Mouse (Mus musculus) ES-Bruce4 (cell line): ENCODE results near the gene Gnl3.

Experiments
- CTCF ChIP-seq: IDR thresholded peaks from one replicate; pipeline ENCODE4 v1.8.1; 2011; ENCODE audit warnings: low read depth, low read length
- EP300 ChIP-seq: IDR thresholded peaks from 2 replicates; pipeline ENCODE4 v1.6.1; 2011; ENCODE audit warnings: low read depth, low read length; ENCODE audit not compliant: insufficient read depth

DNA sequence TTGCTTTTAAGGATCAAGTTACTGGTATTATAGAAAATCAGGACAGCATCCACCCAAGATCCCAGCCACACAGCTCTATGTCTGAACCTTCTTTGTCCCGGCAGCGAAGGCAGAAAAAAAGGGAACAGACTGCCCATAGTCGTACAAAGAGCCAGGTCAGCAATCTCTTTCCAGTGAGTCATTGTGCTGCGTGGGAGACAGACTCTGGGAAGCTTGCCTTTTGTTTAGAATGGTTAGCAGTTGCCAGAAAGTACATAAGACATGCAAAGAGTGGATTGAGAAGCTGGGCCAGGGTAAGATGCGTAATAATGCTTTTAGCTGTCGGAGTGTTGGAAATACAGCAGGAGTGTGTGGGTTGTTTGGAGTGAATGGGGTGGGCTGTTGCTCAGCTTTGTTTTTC, 44.7 kb downstream of the Gnl3 start:
- TF ChIP-seq CTCF (no peak), EP300 (no peak)
